Mouse (Mus musculus) heart, adult 9 months (tissue): ENCODE measurements at regions not wholly inside any gene's neighbourhood (a gene's known extent, or its start where the extent isn't known, plus 50 kb on each side); places are given as distances from the start of the nearest gene placed in this dataset.

Source experiments
- DNase-seq, 2 experiments: peaks; one replicate each; pipeline ENCODE4 v3.0.0; 2022; ENCODE audit warnings: low spot score in 2 of 2

GRCm38 (mm10) chr8:8292577-8293247 lies 368.3 kb downstream of the Efnb2 start:
- no peak for DNase-seq

- DNase-seq: no peak
Measured at GRCm38 (mm10) chr8:8285876-8286275, 375.2 kb downstream of the Efnb2 start.

- no peak for DNase-seq
Measured at GRCm38 (mm10) chr8:8274987-8275386, 386.1 kb downstream of the Efnb2 start.

GRCm38 (mm10) chr8:8274211-8274641 lies 386.8 kb downstream of the Efnb2 start:
- DNase-seq: peak; percentile 11 to 13

GRCm38 (mm10) chr8:8258855-8259254 lies 402.2 kb downstream of the Efnb2 start:
- DNase-seq: no peak

GRCm38 (mm10) chr8:8258231-8258638 lies 402.8 kb downstream of the Efnb2 start:
- DNase-seq: no peak

- DNase-seq: no peak
Measured at GRCm38 (mm10) chr8:8256327-8256726, 404.7 kb downstream of the Efnb2 start.

- DNase-seq: no peak
Measured at GRCm38 (mm10) chr8:8254446-8254845, 406.6 kb downstream of the Efnb2 start.

GRCm38 (mm10) chr8:8244599-8244998 lies 416.4 kb downstream of the Efnb2 start:
- DNase-seq: no peak

GRCm38 (mm10) chr8:8241755-8242501 lies 419.1 kb downstream of the Efnb2 start:
- DNase-seq: peak in 1 of 2 experiments; percentile 4

GRCm38 (mm10) chr8:8241051-8241688 lies 419.9 kb downstream of the Efnb2 start:
- no peak for DNase-seq

- peak; percentile 3 to 10 for DNase-seq
Measured at GRCm38 (mm10) chr8:8239489-8239888, 421.6 kb downstream of the Efnb2 start.

- DNase-seq: no peak
Measured at GRCm38 (mm10) chr8:8238051-8238450, 423.0 kb downstream of the Efnb2 start.

GRCm38 (mm10) chr8:8233616-8234015 lies 427.4 kb downstream of the Efnb2 start:
- DNase-seq: no peak

GRCm38 (mm10) chr8:8233156-8233555 lies 427.9 kb downstream of the Efnb2 start:
- DNase-seq: no peak

- DNase-seq: no peak
Measured at GRCm38 (mm10) chr8:8231996-8232632, 428.9 kb downstream of the Efnb2 start.

GRCm38 (mm10) chr8:8231308-8231985 lies 429.6 kb downstream of the Efnb2 start:
- no peak for DNase-seq

- DNase-seq: no peak
Measured at GRCm38 (mm10) chr8:8225994-8226393, 435.0 kb downstream of the Efnb2 start.

GRCm38 (mm10) chr8:8225175-8225830 lies 435.7 kb downstream of the Efnb2 start:
- peak in 1 of 2 experiments; percentile 4 for DNase-seq

- DNase-seq: no peak
Measured at GRCm38 (mm10) chr8:8220395-8221031, 440.5 kb downstream of the Efnb2 start.
